Mouse (Mus musculus): ENCODE results near the gene Gucy2e.

DNA sequence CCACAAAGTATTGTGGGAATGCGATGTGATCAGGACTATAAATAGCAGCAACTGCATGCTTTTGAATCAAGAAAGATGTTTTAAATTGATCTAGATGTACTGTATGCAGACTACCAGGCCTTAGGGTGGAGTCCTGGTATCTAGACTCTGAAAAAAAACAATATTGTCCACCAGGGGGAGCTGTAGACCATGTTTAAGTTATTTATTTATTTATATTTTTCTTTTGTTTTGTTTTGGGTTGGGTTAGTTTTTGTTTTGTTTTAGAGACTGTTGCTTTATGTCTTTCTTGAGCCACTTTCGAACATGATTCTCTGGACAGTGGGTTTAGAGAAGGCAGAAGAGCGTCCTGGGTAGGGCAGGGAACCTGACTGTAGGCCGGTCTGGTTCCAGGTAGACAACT lies 21.0 kb upstream of the Gucy2e start:
- TF ChIP-seq GATA1 (IDR thresholded peaks at IDR 0.05; ENCODE audit: borderline replicate concordance, low read length) (no peak), FLI1 (IDR thresholded peaks at IDR 0.05; ENCODE audit: low read length) (no peak)
